Mouse (Mus musculus) myocyte (in vitro differentiated cells): ENCODE measurements around the gene Spem1. TPM values are rescaled to one million over a fixed set of nuclear protein-coding genes. Genes with fewer than 3 reads are reported as not detected.

Experiments used
- H3K27me3 ChIP-seq: one replicate; pipeline ENCODE4 v1.6.1; 2011; ENCODE audit not compliant: control insufficient read depth, insufficient read depth, insufficient read length
- H3K36me3 ChIP-seq: one replicate; pipeline ENCODE4 v1.6.1; 2011; ENCODE audit not compliant: control insufficient read depth, insufficient read depth
- H3K4me2 ChIP-seq: one replicate; pipeline ENCODE4 v1.6.1; 2011; ENCODE audit warnings: low read depth, control low read depth
- H3K4me3 ChIP-seq: one replicate; pipeline ENCODE4 v1.5.1; 2011; ENCODE audit warnings: mild to moderate bottlenecking, control low read depth, moderate library complexity
- H3K79me2 ChIP-seq: one replicate; pipeline ENCODE4 v1.6.1; 2011; ENCODE audit not compliant: control insufficient read depth, insufficient read depth
- H3ac ChIP-seq: one replicate; pipeline ENCODE4 v1.6.1; 2011; ENCODE audit not compliant: control insufficient read depth, insufficient read length
- CEBPB ChIP-seq: IDR thresholded peaks from 2 replicates; pipeline ENCODE4 v1.6.1; 2011; ENCODE audit warnings: mild to moderate bottlenecking, moderate library complexity; ENCODE audit not compliant: poor library complexity, insufficient read depth, severe bottlenecking
- E2F4 ChIP-seq: IDR thresholded peaks from one replicate; pipeline ENCODE4 v1.6.1; 2011; ENCODE audit warnings: mild to moderate bottlenecking, control low read depth, moderate library complexity; ENCODE audit not compliant: insufficient read depth
- MAX ChIP-seq: IDR thresholded peaks from one replicate; pipeline ENCODE4 v1.6.1; 2011; ENCODE audit warnings: low read depth, mild to moderate bottlenecking, control low read depth
- MYOD1 ChIP-seq, 3 experiments: IDR thresholded peaks; one replicate each; pipeline ENCODE4 v1.6.1; 2011; ENCODE audit warnings: control low read depth in 2 of 3, low read depth in 2 of 3, mild to moderate bottlenecking in 2 of 3, moderate library complexity in 1 of 3; ENCODE audit not compliant: insufficient read length in 2 of 3, control insufficient read depth in 1 of 3
- MYOG ChIP-seq, 3 experiments: IDR thresholded peaks; one replicate each; pipeline ENCODE4 v1.6.1; 2011; ENCODE audit warnings: control low read depth in 2 of 3, low read depth in 2 of 3, mild to moderate bottlenecking in 2 of 3; ENCODE audit not compliant: insufficient read length in 2 of 3, control insufficient read depth in 1 of 3, insufficient read depth in 1 of 3
- POLR2A ChIP-seq: IDR thresholded peaks from one replicate; pipeline ENCODE4 v1.6.1; 2011; ENCODE audit warnings: low read depth, mild to moderate bottlenecking, control low read depth, moderate library complexity; ENCODE audit not compliant: insufficient read length
- POLR2AphosphoS2 ChIP-seq: IDR thresholded peaks from one replicate; pipeline ENCODE4 v1.6.1; 2011; ENCODE audit warnings: low read depth, control low read depth; ENCODE audit not compliant: insufficient read length
- REST ChIP-seq: IDR thresholded peaks from one replicate; pipeline ENCODE4 v1.6.1; 2011; ENCODE audit warnings: mild to moderate bottlenecking, control low read depth, moderate library complexity; ENCODE audit not compliant: insufficient read depth, insufficient read length
- SRF ChIP-seq: IDR thresholded peaks from one replicate; pipeline ENCODE4 v1.6.1; 2011; ENCODE audit warnings: low read depth; ENCODE audit not compliant: control insufficient read depth, insufficient read length
- TCF12 ChIP-seq: IDR thresholded peaks from one replicate; pipeline ENCODE4 v1.6.1; 2011; ENCODE audit warnings: mild to moderate bottlenecking, control low read depth; ENCODE audit not compliant: poor library complexity, insufficient read depth, severe bottlenecking
- TCF3 ChIP-seq: IDR thresholded peaks from one replicate; pipeline ENCODE4 v1.6.1; 2011; ENCODE audit warnings: low read depth, control low read depth; ENCODE audit not compliant: insufficient read length
- USF1 ChIP-seq: IDR thresholded peaks from one replicate; pipeline ENCODE4 v1.6.1; 2011; ENCODE audit warnings: low read depth, mild to moderate bottlenecking, control low read depth, moderate library complexity
- polyA plus RNA-seq: library from polyadenylated mRNA; unstranded; fragments of >200 nt; fragmentation: generic; extraction: Trizol; gene quantifications from one replicate; pipeline ENCODE4 v1.2.1, GENCODE M21; 2012; ENCODE audit warnings: missing spikeins

The Spem1 gene
- polyA plus RNA-seq = 0.05 TPM

GRCm38 (mm10) chr11:69822080-69822479 lies at the start of gene Spem1:
Spem1 (minus strand) TSS chr11:69822180.
- H3K36me3 ChIP-seq = no peaks in the 10 kb centered on the region
- no peak within 1 kb of the TSS for H3K4me3 ChIP-seq
- TF ChIP-seq TCF3 = no peak
- TF ChIP-seq CEBPB = no peak
- H3K4me2 ChIP-seq = no peak within 1 kb of the TSS
- no peak within 1 kb of the TSS for H3ac ChIP-seq
- no peaks in the 10 kb centered on the region for H3K79me2 ChIP-seq
- H3K27me3 ChIP-seq = no peaks in the 10 kb centered on the region

GRCm38 (mm10) chr11:69870289-69871069 lies 48.5 kb upstream of the Spem1 start:
- H3K79me2 ChIP-seq = no peaks in the 10 kb centered on the region
- H3K36me3 ChIP-seq = no peaks in the 10 kb centered on the region
- TF ChIP-seq TCF3 (no peak), MYOG (IDR thresholded peaks at IDR 0.05; ENCODE audit: control insufficient read depth in 1 of 3, insufficient read depth in 1 of 3, insufficient read length in 2 of 3, low read depth in 2 of 3) (no peak), MAX (no peak), TCF12 (no peak), CEBPB (no peak), REST (no peak), MYOD1 (IDR thresholded peaks at IDR 0.05; ENCODE audit: control insufficient read depth in 1 of 3, insufficient read length in 2 of 3, low read depth in 2 of 3) (no peak), SRF (no peak), USF1 (no peak), E2F4 (no peak), POLR2AphosphoS2 (no peak)
- peaks cover 8% of the 10 kb centered on the region for H3K27me3 ChIP-seq
- H3K4me3 ChIP-seq = no peak overlapping the region
- H3K4me2 ChIP-seq = no peak overlapping the region
- H3ac ChIP-seq = no peak overlapping the region

DNA sequence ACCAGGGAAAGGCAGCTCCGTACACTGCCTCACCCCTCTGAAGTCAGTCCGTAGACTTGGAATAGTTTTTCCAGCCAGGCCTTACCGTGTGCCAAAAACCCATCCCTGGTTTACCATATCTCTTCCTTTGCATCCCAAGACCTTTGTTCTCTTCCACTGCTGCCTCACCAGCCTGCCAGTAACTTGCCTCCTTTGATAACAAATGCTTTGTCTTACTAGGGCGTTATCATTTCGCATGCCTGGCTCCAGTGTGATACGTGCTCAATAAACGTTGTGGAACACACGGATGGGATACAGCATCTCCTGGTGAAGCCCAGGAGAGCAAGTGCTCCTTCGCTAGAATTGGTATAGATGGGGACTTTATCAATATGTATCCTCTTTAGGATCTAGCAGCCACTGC lies 45.4 kb upstream of the Spem1 start:
- H3K4me2 ChIP-seq = no peak overlapping the region
- no peaks in the 10 kb centered on the region for H3K36me3 ChIP-seq
- H3K79me2 ChIP-seq = no peaks in the 10 kb centered on the region
- TF ChIP-seq E2F4 (no peak), SRF (no peak), MAX (no peak), MYOD1 (IDR thresholded peaks at IDR 0.05; ENCODE audit: control insufficient read depth in 1 of 3, insufficient read length in 2 of 3, low read depth in 2 of 3) (no peak), POLR2AphosphoS2 (no peak), USF1 (no peak), TCF12 (no peak), POLR2A (no peak), MYOG (IDR thresholded peaks at IDR 0.05; ENCODE audit: control insufficient read depth in 1 of 3, insufficient read depth in 1 of 3, insufficient read length in 2 of 3, low read depth in 2 of 3) (no peak), TCF3 (no peak), REST (no peak), CEBPB (no peak)
- peaks cover 16% of the 10 kb centered on the region for H3K27me3 ChIP-seq
- no peak overlapping the region for H3K4me3 ChIP-seq
- H3ac ChIP-seq = no peak overlapping the region

GRCm38 (mm10) chr11:69865561-69865960 lies 43.6 kb upstream of the Spem1 start:
- no peaks in the 10 kb centered on the region for H3K79me2 ChIP-seq
- peaks cover 16% of the 10 kb centered on the region for H3K27me3 ChIP-seq
- H3K36me3 ChIP-seq = no peaks in the 10 kb centered on the region
- H3K4me2 ChIP-seq = no peak overlapping the region
- H3K4me3 ChIP-seq = no peak overlapping the region
- no peak overlapping the region for H3ac ChIP-seq
- TF ChIP-seq POLR2AphosphoS2 (no peak), REST (no peak), POLR2A (no peak), MAX (no peak), TCF3 (no peak), E2F4 (no peak), MYOD1 (IDR thresholded peaks at IDR 0.05; ENCODE audit: control insufficient read depth in 1 of 3, insufficient read length in 2 of 3, low read depth in 2 of 3) (no peak), MYOG (IDR thresholded peaks at IDR 0.05; ENCODE audit: control insufficient read depth in 1 of 3, insufficient read depth in 1 of 3, insufficient read length in 2 of 3, low read depth in 2 of 3) (no peak), SRF (no peak), USF1 (no peak), TCF12 (no peak), CEBPB (no peak)
